Mouse (Mus musculus): ENCODE data around the gene Serbp1. TPM values are rescaled to one million over a fixed set of nuclear protein-coding genes. Genes with fewer than 3 reads are reported as not detected.
A peak's percentile ranks its signal among the peaks of the same experiment; 100 is the strongest.

The Serbp1 gene
- polyA plus RNA-seq, 1 experiment, result 179 TPM

- H3K4me1 ChIP-seq (ENCODE audit: control insufficient read depth, insufficient read depth, low read length), result no peaks in the 10 kb centered on the region; the same call in 1 of the 2 replicates
- no peak overlapping the region for H3K27ac ChIP-seq (ENCODE audit: insufficient read depth, low read length)
- H3K4me3 ChIP-seq (ENCODE audit: insufficient read depth, low read length), result no peak overlapping the region
- TF ChIP-seq CTCF (IDR thresholded peaks at IDR 0.05; ENCODE audit: extremely low read depth, insufficient read depth, low read length), result no peak
- no peak for TF ChIP-seq POLR2A (IDR thresholded peaks at IDR 0.05; ENCODE audit: extremely low read depth, insufficient read depth, low read length)
Observed at GRCm38 (mm10) chr6:67309752-67310151, 71.8 kb downstream of the Serbp1 start.

GRCm38 (mm10) chr6:67314697-67315096 lies 76.7 kb downstream of the Serbp1 start:
- no peak overlapping the region for H3K27ac ChIP-seq (ENCODE audit: insufficient read depth, low read length)
- H3K4me3 ChIP-seq (ENCODE audit: insufficient read depth, low read length), result no peak overlapping the region
- no peaks in the 10 kb centered on the region; the same call in 1 of the 2 replicates for H3K4me1 ChIP-seq (ENCODE audit: control insufficient read depth, insufficient read depth, low read length)
- TF ChIP-seq CTCF (IDR thresholded peaks at IDR 0.05; ENCODE audit: extremely low read depth, insufficient read depth, low read length), result no peak
- TF ChIP-seq POLR2A (IDR thresholded peaks at IDR 0.05; ENCODE audit: extremely low read depth, insufficient read depth, low read length), result no peak

GRCm38 (mm10) chr6:67317068-67317467 lies 79.1 kb downstream of the Serbp1 start:
- H3K27ac ChIP-seq (ENCODE audit: insufficient read depth, low read length), result no peak overlapping the region
- H3K4me3 ChIP-seq (ENCODE audit: insufficient read depth, low read length), result no peak overlapping the region
- H3K4me1 ChIP-seq (ENCODE audit: control insufficient read depth, insufficient read depth, low read length), result no peaks in the 10 kb centered on the region; the same call in 1 of the 2 replicates
- TF ChIP-seq POLR2A (IDR thresholded peaks at IDR 0.05; ENCODE audit: extremely low read depth, insufficient read depth, low read length) (no peak), CTCF (IDR thresholded peaks at IDR 0.05; ENCODE audit: extremely low read depth, insufficient read depth, low read length) (no peak)

GRCm38 (mm10) chr6:67317827-67318338 lies 79.9 kb downstream of the Serbp1 start:
- Histone ChIP-seq H3K4me1 (ENCODE audit: control insufficient read depth, insufficient read depth, low read length) (no peaks in the 10 kb centered on the region; the same call in 1 of the 2 replicates), H3K27ac (ENCODE audit: insufficient read depth, low read length) (no peak overlapping the region), H3K4me3 (ENCODE audit: insufficient read depth, low read length) (no peak overlapping the region)
- TF ChIP-seq POLR2A (IDR thresholded peaks at IDR 0.05; ENCODE audit: extremely low read depth, insufficient read depth, low read length), result no peak
- no peak for TF ChIP-seq CTCF (IDR thresholded peaks at IDR 0.05; ENCODE audit: extremely low read depth, insufficient read depth, low read length)

DNA sequence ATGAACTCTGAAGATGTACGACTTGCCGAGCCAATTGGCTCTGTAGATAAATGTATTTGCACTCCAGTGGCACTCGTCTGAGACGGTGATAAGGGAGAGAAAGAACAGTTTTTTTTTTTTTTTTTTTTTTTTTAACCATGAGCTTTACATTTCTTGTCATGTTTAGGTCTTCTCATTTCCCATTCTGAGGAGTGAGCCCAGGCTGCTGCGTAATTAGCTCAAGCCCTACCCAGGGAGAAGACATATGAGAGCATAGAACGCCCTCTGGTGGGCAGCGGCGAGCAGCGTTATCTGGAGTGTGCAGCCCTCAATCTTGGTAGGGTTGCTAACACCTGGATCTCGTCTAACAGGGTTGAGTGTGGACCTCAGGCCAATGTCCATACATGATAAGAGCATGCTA lies 80.5 kb downstream of the Serbp1 start:
- no peaks in the 10 kb centered on the region; the same call in 1 of the 2 replicates for H3K4me1 ChIP-seq (ENCODE audit: control insufficient read depth, insufficient read depth, low read length)
- no peak overlapping the region for H3K27ac ChIP-seq (ENCODE audit: insufficient read depth, low read length)
- H3K4me3 ChIP-seq (ENCODE audit: insufficient read depth, low read length), result no peak overlapping the region
- peak; percentile 79 for TF ChIP-seq CTCF (IDR thresholded peaks at IDR 0.05; ENCODE audit: extremely low read depth, insufficient read depth, low read length)
- TF ChIP-seq POLR2A (IDR thresholded peaks at IDR 0.05; ENCODE audit: extremely low read depth, insufficient read depth, low read length), result no peak

DNA sequence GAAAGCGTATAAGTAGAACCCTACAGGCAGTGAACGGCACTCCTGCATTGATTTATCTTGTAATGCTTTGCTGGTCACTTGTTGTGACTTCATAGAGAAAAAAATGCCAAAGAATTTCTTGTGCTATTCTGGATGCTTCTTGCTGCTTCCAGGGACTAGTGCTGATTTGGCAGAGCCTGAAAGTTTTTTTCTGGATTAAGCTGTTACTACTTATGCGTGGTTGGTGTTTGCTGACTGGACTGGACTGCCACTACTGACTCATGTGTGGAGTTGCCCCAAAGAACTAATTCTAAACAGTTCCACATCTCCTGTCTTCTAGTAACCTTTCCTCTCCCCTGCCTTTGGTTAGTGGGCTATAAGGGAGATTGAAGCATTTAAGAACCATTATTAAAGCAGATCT lies 85.8 kb downstream of the Serbp1 start:
- TF ChIP-seq POLR2A (IDR thresholded peaks at IDR 0.05; ENCODE audit: extremely low read depth, insufficient read depth, low read length) (no peak), CTCF (IDR thresholded peaks at IDR 0.05; ENCODE audit: extremely low read depth, insufficient read depth, low read length) (no peak)
- H3K27ac ChIP-seq (ENCODE audit: insufficient read depth, low read length), result no peak overlapping the region
- no peak overlapping the region for H3K4me3 ChIP-seq (ENCODE audit: insufficient read depth, low read length)
- H3K4me1 ChIP-seq (ENCODE audit: control insufficient read depth, insufficient read depth, low read length), result no peaks in the 10 kb centered on the region

DNA sequence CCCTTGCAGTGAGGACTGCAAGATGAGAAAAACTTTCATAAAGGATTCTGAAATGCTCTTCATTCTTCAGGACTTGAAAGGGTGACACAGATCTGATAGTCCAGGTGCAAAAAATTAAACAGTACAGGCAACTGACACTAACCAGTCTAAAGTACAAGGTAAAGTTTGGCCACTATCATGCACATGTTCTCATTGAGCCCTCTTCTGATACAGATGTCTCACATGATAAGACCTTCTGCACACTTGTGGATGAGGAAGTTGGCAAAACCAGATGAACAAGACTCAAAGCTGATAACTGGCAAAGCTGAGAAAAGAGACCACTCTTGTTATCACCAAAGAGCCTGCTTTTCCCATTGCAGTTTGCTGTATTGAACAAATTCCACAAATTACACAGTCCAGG lies 100.0 kb downstream of the Serbp1 start:
- no peak for TF ChIP-seq POLR2A (IDR thresholded peaks at IDR 0.05; ENCODE audit: extremely low read depth, insufficient read depth, low read length)
- no peak for TF ChIP-seq CTCF (IDR thresholded peaks at IDR 0.05; ENCODE audit: extremely low read depth, insufficient read depth, low read length)
- Histone ChIP-seq H3K4me1 (ENCODE audit: control insufficient read depth, insufficient read depth, low read length) (peaks cover 2% of the 10 kb centered on the region; the same call in 1 of the 2 replicates), H3K4me3 (ENCODE audit: insufficient read depth, low read length) (no peak overlapping the region), H3K27ac (ENCODE audit: insufficient read depth, low read length) (no peak overlapping the region)

- Histone ChIP-seq H3K4me3 (ENCODE audit: insufficient read depth, low read length) (no peak overlapping the region), H3K27ac (ENCODE audit: insufficient read depth, low read length) (no peak overlapping the region), H3K4me1 (ENCODE audit: control insufficient read depth, insufficient read depth, low read length) (peaks cover 2% of the 10 kb centered on the region; the same call in 1 of the 2 replicates)
- no peak for TF ChIP-seq POLR2A (IDR thresholded peaks at IDR 0.05; ENCODE audit: extremely low read depth, insufficient read depth, low read length)
Observed at GRCm38 (mm10) chr6:67339494-67339893, 101.5 kb downstream of the Serbp1 start.

Other genes starting within 250 kb of the Serbp1 start
- 17.5 and 19.9 TPM in 2 replicates for gene Gadd45a, start 200.7 kb upstream of the Serbp1 start, polyA plus RNA-seq (2012; rRNA removed)
- gene Il12rb2, start 138.0 kb downstream of the Serbp1 start, polyA plus RNA-seq (2012; rRNA removed), result 0.08 and 0.23 TPM in 2 replicates

Measured in cortical plate, adult 2 months (tissue).